Mouse (Mus musculus) testis, adult 2 months (tissue): Measurements from ENCODE around the gene Ttc28.

ENCODE experiments used
- CTCF ChIP-seq: fragments of 200-500 bp; IDR thresholded peaks from 2 replicates; pipeline ENCODE4 v1.5.1; 2012; ENCODE audit warnings: low read depth, mild to moderate bottlenecking, inconsistent platforms, low read length, moderate library complexity; ENCODE audit not compliant: control insufficient read depth, insufficient read depth, insufficient replicate concordance
- POLR2A ChIP-seq: fragments of 200-500 bp; IDR thresholded peaks from 2 replicates; pipeline ENCODE4 v1.6.1; 2012; ENCODE audit warnings: low read depth, mild to moderate bottlenecking, inconsistent platforms, low read length, moderate library complexity; ENCODE audit not compliant: control insufficient read depth

GRCm38 (mm10) chr5:111231044-111231443 lies 351.4 kb downstream of the Ttc28 start:
- no peak for TF ChIP-seq POLR2A
- TF ChIP-seq CTCF = no peak
